Mouse (Mus musculus): ENCODE results near the gene Rab17. TPM values are rescaled to one million over a fixed set of nuclear protein-coding genes. Genes with fewer than 3 reads are reported as not detected.

Rab17 gene
- polyA plus RNA-seq, 1 experiment from 2014 or later = 62.2 TPM

- peaks cover 4% of the 10 kb centered on the region; the same call in 1 of the 2 replicates for H3K9me3 ChIP-seq (ENCODE audit: control insufficient read depth, low read length)
- H3K27ac ChIP-seq (ENCODE audit: low read length) = peak overlapping the region; percentile 4; the same call in 1 of the 2 replicates
- 2% methylated on average over 41 of the region's 41 CpGs for WGBS
- peak overlapping the region; percentile 99 for H3K4me2 ChIP-seq (ENCODE audit: low read depth, low read length)
- peak overlapping the region; percentile 79 for H3K4me3 ChIP-seq (ENCODE audit: low read length)
- no peaks in the 10 kb centered on the region; the same call in 1 of the 2 replicates for H3K27me3 ChIP-seq (replicated peaks; ENCODE audit: control insufficient read depth, insufficient read depth, low read length)
- H3K36me3 ChIP-seq (ENCODE audit: control insufficient read depth, insufficient read depth, low read length) = no peaks in the 10 kb centered on the region
- peak overlapping the region; percentile 91 for H3K9ac ChIP-seq (ENCODE audit: low read depth, low read length)
- peaks cover 10% of the 10 kb centered on the region; the same call in 1 of the 2 replicates for H3K4me1 ChIP-seq (ENCODE audit: control insufficient read depth, insufficient read depth, low read length)
- ATAC-seq = peak; percentile 50
Measured at GRCm38 (mm10) chr1:90998891-90999611, 29.6 kb upstream of the Rab17 start.

GRCm38 (mm10) chr1:90998268-90998890 is 28.9 kb upstream of the Rab17 start, which contains the start of gene Lrrfip1:
Gene Lrrfip1, plus strand, starts transcription at chr1:90998737.
- peaks cover 4% of the 10 kb centered on the region; the same call in 1 of the 2 replicates for H3K9me3 ChIP-seq (ENCODE audit: control insufficient read depth, low read length)
- peaks cover 10% of the 10 kb centered on the region; the same call in 1 of the 2 replicates for H3K4me1 ChIP-seq (ENCODE audit: control insufficient read depth, insufficient read depth, low read length)
- 2% methylated on average over 59 of the region's 59 CpGs for WGBS
- peak within 1 kb of the TSS; percentile 99 for H3K4me2 ChIP-seq (ENCODE audit: low read depth, low read length)
- ATAC-seq = peak; percentile 83
- H3K27ac ChIP-seq (ENCODE audit: low read length) = peak within 1 kb of the TSS; percentile 4; the same call in 1 of the 2 replicates
- no peaks in the 10 kb centered on the region; the same call in 1 of the 2 replicates for H3K27me3 ChIP-seq (replicated peaks; ENCODE audit: control insufficient read depth, insufficient read depth, low read length)
- peak within 1 kb of the TSS; percentile 91 for H3K9ac ChIP-seq (ENCODE audit: low read depth, low read length)
- peak within 1 kb of the TSS; percentile 79 for H3K4me3 ChIP-seq (ENCODE audit: low read length)
- H3K36me3 ChIP-seq (ENCODE audit: control insufficient read depth, insufficient read depth, low read length) = no peaks in the 10 kb centered on the region

- no peak for ATAC-seq
- Histone ChIP-seq H3K4me1 (ENCODE audit: control insufficient read depth, insufficient read depth, low read length) (peaks cover 10% of the 10 kb centered on the region; the same call in 1 of the 2 replicates), H3K36me3 (ENCODE audit: control insufficient read depth, insufficient read depth, low read length) (no peaks in the 10 kb centered on the region), H3K4me3 (ENCODE audit: low read length) (no peak overlapping the region), H3K9me3 (ENCODE audit: control insufficient read depth, low read length) (peaks cover 4% of the 10 kb centered on the region; the same call in 1 of the 2 replicates), H3K27ac (ENCODE audit: low read length) (no peak overlapping the region), H3K27me3 (replicated peaks; ENCODE audit: control insufficient read depth, insufficient read depth, low read length) (no peaks in the 10 kb centered on the region; the same call in 1 of the 2 replicates), H3K4me2 (ENCODE audit: low read depth, low read length) (no peak overlapping the region), H3K9ac (ENCODE audit: low read depth, low read length) (0 out of 2 replicates have a peak overlapping the region, but pooled peaks have one; percentile 91)
- 82% methylated on average over 5 of the region's 5 CpGs for whole genome bisulfite sequencing
Measured at GRCm38 (mm10) chr1:90997641-90998040, 28.2 kb upstream of the Rab17 start.

- Histone ChIP-seq H3K9me3 (ENCODE audit: control insufficient read depth, low read length) (peaks cover 4% of the 10 kb centered on the region; the same call in 1 of the 2 replicates), H3K9ac (ENCODE audit: low read depth, low read length) (no peak overlapping the region), H3K4me2 (ENCODE audit: low read depth, low read length) (no peak overlapping the region), H3K4me3 (ENCODE audit: low read length) (no peak overlapping the region), H3K27ac (ENCODE audit: low read length) (no peak overlapping the region), H3K36me3 (ENCODE audit: control insufficient read depth, insufficient read depth, low read length) (no peaks in the 10 kb centered on the region), H3K4me1 (ENCODE audit: control insufficient read depth, insufficient read depth, low read length) (peaks cover 10% of the 10 kb centered on the region; the same call in 1 of the 2 replicates), H3K27me3 (replicated peaks; ENCODE audit: control insufficient read depth, insufficient read depth, low read length) (no peaks in the 10 kb centered on the region; the same call in 1 of the 2 replicates)
- ATAC-seq = no peak
- 52% methylated on average over 4 of the region's 4 CpGs for WGBS
Measured at GRCm38 (mm10) chr1:90997136-90997535, 27.7 kb upstream of the Rab17 start.

GRCm38 (mm10) chr1:90995916-90996315 is 26.5 kb upstream of the Rab17 start:
- 83% methylated on average over 1 of the region's 1 CpGs for WGBS
- H3K27me3 ChIP-seq (replicated peaks; ENCODE audit: control insufficient read depth, insufficient read depth, low read length) = no peaks in the 10 kb centered on the region; the same call in 1 of the 2 replicates
- H3K4me3 ChIP-seq (ENCODE audit: low read length) = no peak overlapping the region
- no peak overlapping the region for H3K4me2 ChIP-seq (ENCODE audit: low read depth, low read length)
- peaks cover 10% of the 10 kb centered on the region; the same call in 1 of the 2 replicates for H3K4me1 ChIP-seq (ENCODE audit: control insufficient read depth, insufficient read depth, low read length)
- H3K9ac ChIP-seq (ENCODE audit: low read depth, low read length) = no peak overlapping the region
- H3K9me3 ChIP-seq (ENCODE audit: control insufficient read depth, low read length) = peaks cover 4% of the 10 kb centered on the region; the same call in 1 of the 2 replicates
- H3K27ac ChIP-seq (ENCODE audit: low read length) = no peak overlapping the region
- no peaks in the 10 kb centered on the region for H3K36me3 ChIP-seq (ENCODE audit: control insufficient read depth, insufficient read depth, low read length)
- no peak for ATAC-seq

- no peak for ATAC-seq
- no peak overlapping the region for H3K27ac ChIP-seq (ENCODE audit: low read length)
- no peak overlapping the region for H3K9ac ChIP-seq (ENCODE audit: low read depth, low read length)
- 0 out of 2 replicates have a peak, but pooled peaks cover 4% of the 10 kb centered on the region for H3K4me1 ChIP-seq (ENCODE audit: control insufficient read depth, insufficient read depth, low read length)
- no peaks in the 10 kb centered on the region for H3K36me3 ChIP-seq (ENCODE audit: control insufficient read depth, insufficient read depth, low read length)
- no peak overlapping the region for H3K4me2 ChIP-seq (ENCODE audit: low read depth, low read length)
- H3K27me3 ChIP-seq (replicated peaks; ENCODE audit: control insufficient read depth, insufficient read depth, low read length) = no peaks in the 10 kb centered on the region
- no peak overlapping the region for H3K4me3 ChIP-seq (ENCODE audit: low read length)
- WGBS = 70% methylated on average over 3 of the region's 3 CpGs
- H3K9me3 ChIP-seq (ENCODE audit: control insufficient read depth, low read length) = no peaks in the 10 kb centered on the region
Measured at GRCm38 (mm10) chr1:90981346-90981745, 11.9 kb upstream of the Rab17 start.

GRCm38 (mm10) chr1:90980638-90981330 is 11.3 kb upstream of the Rab17 start:
- 57% methylated on average over 10 of the region's 10 CpGs for WGBS
- Histone ChIP-seq H3K27ac (ENCODE audit: low read length) (0 out of 2 replicates have a peak overlapping the region, but pooled peaks have one; percentile 35), H3K4me1 (ENCODE audit: control insufficient read depth, insufficient read depth, low read length) (0 out of 2 replicates have a peak, but pooled peaks cover 4% of the 10 kb centered on the region), H3K27me3 (replicated peaks; ENCODE audit: control insufficient read depth, insufficient read depth, low read length) (no peaks in the 10 kb centered on the region), H3K36me3 (ENCODE audit: control insufficient read depth, insufficient read depth, low read length) (no peaks in the 10 kb centered on the region), H3K9me3 (ENCODE audit: control insufficient read depth, low read length) (no peaks in the 10 kb centered on the region), H3K4me2 (ENCODE audit: low read depth, low read length) (no peak overlapping the region), H3K4me3 (ENCODE audit: low read length) (no peak overlapping the region), H3K9ac (ENCODE audit: low read depth, low read length) (no peak overlapping the region)
- peak; percentile 60; the same call in 1 of the 2 replicates for ATAC-seq

GRCm38 (mm10) chr1:90975960-90976359 is 6.5 kb upstream of the Rab17 start:
- no peaks in the 10 kb centered on the region for H3K9me3 ChIP-seq (ENCODE audit: control insufficient read depth, low read length)
- H3K36me3 ChIP-seq (ENCODE audit: control insufficient read depth, insufficient read depth, low read length) = no peaks in the 10 kb centered on the region
- H3K27me3 ChIP-seq (replicated peaks; ENCODE audit: control insufficient read depth, insufficient read depth, low read length) = no peaks in the 10 kb centered on the region
- H3K27ac ChIP-seq (ENCODE audit: low read length) = no peak overlapping the region
- H3K9ac ChIP-seq (ENCODE audit: low read depth, low read length) = no peak overlapping the region
- peaks cover 19% of the 10 kb centered on the region for H3K4me1 ChIP-seq (ENCODE audit: control insufficient read depth, insufficient read depth, low read length)
- H3K4me3 ChIP-seq (ENCODE audit: low read length) = no peak overlapping the region
- ATAC-seq = no peak
- no peak overlapping the region for H3K4me2 ChIP-seq (ENCODE audit: low read depth, low read length)
- WGBS = 90% methylated on average over 4 of the region's 4 CpGs

All from intestine, embryonic 16.5 days (tissue).